Mouse (Mus musculus) kidney, embryonic 16.5 days (tissue): ENCODE results near the gene Ctrc. TPM values are rescaled to one million over a fixed set of nuclear protein-coding genes. Genes with fewer than 3 reads are reported as not detected.

Source experiments
- ATAC-seq: fragments of 200-750 bp; cut with Nextera tagmentation; 2 replicates; pipeline ENCODE4 v1.8.0; 2017; ENCODE audit warnings: moderate TSS enrichment; ENCODE audit not compliant: low FRiP score, low TSS enrichment
- H3K27ac ChIP-seq: fragments of 300-500 bp; sonication (generic); 2 replicates; pipeline ENCODE4 v1.5.1; 2014; ENCODE audit warnings: low read length
- H3K27me3 ChIP-seq: fragments of 300-500 bp; sonication (generic); 2 replicates; pipeline ENCODE4 v1.6.1; 2014; ENCODE audit warnings: low read length, control low read depth, mixed read lengths; ENCODE audit not compliant: insufficient read depth
- H3K36me3 ChIP-seq: fragments of 300-500 bp; sonication (generic); 2 replicates; pipeline ENCODE4 v1.6.1; 2014; ENCODE audit warnings: low read length, control low read depth, mixed read lengths; ENCODE audit not compliant: insufficient read depth
- H3K4me1 ChIP-seq: fragments of 300-500 bp; sonication (generic); 2 replicates; pipeline ENCODE4 v1.6.1; 2014; ENCODE audit warnings: low read length, control low read depth, mixed read lengths; ENCODE audit not compliant: insufficient read depth
- H3K4me2 ChIP-seq: fragments of 300-500 bp; sonication (generic); replicated peaks from 2 replicates; pipeline ENCODE4 v1.6.1; 2014; ENCODE audit warnings: low read depth, low read length
- H3K4me3 ChIP-seq: fragments of 300-500 bp; sonication (generic); 2 replicates; pipeline ENCODE4 v1.5.1; 2014; ENCODE audit warnings: mild to moderate bottlenecking, low read length
- H3K9ac ChIP-seq: fragments of 300-500 bp; sonication (generic); replicated peaks from 2 replicates; pipeline ENCODE4 v1.6.1; 2014; ENCODE audit warnings: low read length
- H3K9me3 ChIP-seq: fragments of 300-500 bp; sonication (generic); 2 replicates; pipeline ENCODE4 v1.6.1; 2016; ENCODE audit warnings: low read length, control low read depth
- WGBS: fragments of 180-500 bp; shearing (Covaris S2); extraction: QIAGEN DNeasy Blood & Tissue Kit; methylation state at CpG from one replicate; pipeline ENCODE4 v1.1.7; 2014; 5-methylcytosine and 5-hydroxymethylcytosine counted together
- polyA plus RNA-seq: library from polyadenylated mRNA; unstranded; fragments of >200 nt; fragmentation: Nextera tagmentation; extraction: Ambion mirVana; gene quantifications from 2 replicates; pipeline ENCODE4 v1.2.1, GENCODE M21; 2015

Gene Ctrc
- polyA plus RNA-seq, 1 experiment from 2014 or later = not detected

DNA sequence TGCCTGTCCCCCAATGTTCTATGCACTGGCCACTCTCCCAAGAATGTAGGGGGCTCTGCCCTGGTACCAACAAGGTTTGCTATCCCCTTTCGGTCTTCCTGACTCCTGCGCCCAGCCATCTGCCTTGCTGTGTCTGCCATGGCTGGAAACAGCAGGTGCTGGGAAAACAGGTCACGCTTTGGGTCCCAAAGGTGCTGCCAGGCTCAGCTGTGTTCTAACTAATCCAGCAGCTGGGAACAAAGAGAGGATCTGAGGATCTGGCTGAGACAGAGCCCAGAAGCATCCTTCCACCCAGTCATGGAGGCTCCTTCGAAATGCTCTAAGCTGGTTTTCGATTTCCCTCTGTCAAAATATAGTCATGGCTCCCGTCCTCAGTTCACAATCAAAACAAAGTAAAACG lies 29.9 kb downstream of the Ctrc start:
- Histone ChIP-seq H3K4me3 (no peak overlapping the region), H3K4me2 (no peak overlapping the region), H3K27me3 (no peaks in the 10 kb centered on the region), H3K9me3 (no peaks in the 10 kb centered on the region), H3K9ac (no peak overlapping the region), H3K36me3 (peaks cover 22% of the 10 kb centered on the region; the same call in 1 of the 2 replicates), H3K27ac (no peak overlapping the region), H3K4me1 (no peaks in the 10 kb centered on the region)
- 87% methylated on average over 7 of the region's 7 CpGs for WGBS
- ATAC-seq = no peak

DNA sequence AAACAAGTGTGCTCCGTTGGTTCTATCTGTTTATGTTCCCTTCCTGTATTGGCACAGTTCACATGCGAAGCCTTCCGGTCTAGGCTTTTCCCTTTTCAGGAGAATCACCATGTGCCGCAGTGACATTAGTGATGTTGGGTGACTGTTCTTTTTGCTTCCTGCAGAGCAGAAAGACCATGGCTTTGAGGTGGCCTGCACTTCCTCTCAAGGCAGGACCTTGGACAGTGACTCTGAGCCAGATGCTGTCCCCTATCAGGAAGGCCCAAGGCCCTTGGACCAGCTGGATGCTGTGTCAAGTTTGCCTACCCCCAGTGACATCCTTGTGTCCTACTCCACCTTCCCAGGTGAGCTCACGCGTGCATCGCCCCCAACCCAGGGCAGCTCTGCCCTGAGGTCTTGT lies 34.8 kb downstream of the Ctrc start:
- H3K27ac ChIP-seq = no peak overlapping the region
- H3K36me3 ChIP-seq = peaks cover 63% of the 10 kb centered on the region
- 98% methylated on average over 7 of the region's 7 CpGs for WGBS

DNA sequence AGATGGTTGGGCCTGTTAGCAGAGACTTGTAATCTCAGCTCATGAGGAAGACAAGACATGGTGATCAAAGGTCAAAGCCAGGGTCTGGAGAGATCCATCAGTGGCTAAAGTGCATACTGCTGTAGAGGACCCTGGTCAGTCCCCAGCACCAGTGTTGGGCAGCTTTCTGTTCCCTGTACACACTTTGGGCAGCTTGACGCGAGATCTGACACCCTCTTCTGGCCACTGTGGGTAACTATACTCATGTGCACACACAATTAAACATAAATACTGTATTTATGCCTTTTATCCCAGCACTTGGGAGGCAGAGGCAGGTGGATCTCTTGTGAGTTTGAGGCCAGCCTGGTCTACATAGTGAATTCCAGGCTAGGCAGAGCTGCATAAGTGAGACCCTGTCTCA lies 35.2 kb downstream of the Ctrc start:
- Histone ChIP-seq H3K27ac (no peak overlapping the region), H3K27me3 (no peaks in the 10 kb centered on the region), H3K36me3 (peaks cover 67% of the 10 kb centered on the region), H3K9ac (no peak overlapping the region), H3K4me3 (no peak overlapping the region), H3K4me1 (no peaks in the 10 kb centered on the region), H3K4me2 (no peak overlapping the region), H3K9me3 (no peaks in the 10 kb centered on the region)
- 96% methylated on average over 2 of the region's 2 CpGs for WGBS
- ATAC-seq = no peak

More for the DNA sequence above, 34.8 kb downstream of the Ctrc start:
- ATAC-seq = no peak
- no peak overlapping the region for H3K4me2 ChIP-seq
- no peaks in the 10 kb centered on the region for H3K27me3 ChIP-seq
- no peaks in the 10 kb centered on the region for H3K4me1 ChIP-seq
- H3K9me3 ChIP-seq = no peaks in the 10 kb centered on the region
- no peak overlapping the region for H3K9ac ChIP-seq
- H3K4me3 ChIP-seq = no peak overlapping the region

DNA sequence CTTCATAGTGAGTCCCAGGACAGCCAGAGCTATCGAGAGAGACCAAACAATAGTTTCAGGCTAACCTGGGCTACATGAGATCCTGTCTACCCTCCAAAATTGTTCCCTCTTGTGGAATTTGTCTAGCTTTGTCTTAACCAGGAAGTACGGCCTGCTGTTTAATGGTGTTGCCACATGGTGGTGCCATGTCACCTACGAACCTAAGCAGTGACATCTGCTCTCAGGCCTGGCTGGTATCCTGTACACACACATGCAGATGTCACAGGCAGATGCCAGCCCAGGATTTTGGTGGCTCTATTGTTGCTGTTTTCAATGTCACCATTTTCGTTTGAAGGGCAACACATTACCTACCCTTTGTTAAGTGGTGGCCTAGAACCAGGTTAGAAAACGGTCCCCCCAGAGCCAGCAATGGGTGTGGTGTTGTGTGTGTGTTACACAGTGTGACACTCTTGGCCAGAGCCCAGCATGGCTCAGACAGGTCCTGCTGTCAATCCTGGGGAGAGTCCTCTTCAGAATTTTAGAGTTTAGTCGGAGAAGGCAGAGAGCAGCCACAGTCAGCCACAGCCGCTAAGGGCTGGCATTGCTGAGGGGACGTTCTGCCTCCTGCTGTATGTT lies 36.2 kb downstream of the Ctrc start:
- WGBS = 81% methylated on average over 8 of the region's 8 CpGs

DNA sequence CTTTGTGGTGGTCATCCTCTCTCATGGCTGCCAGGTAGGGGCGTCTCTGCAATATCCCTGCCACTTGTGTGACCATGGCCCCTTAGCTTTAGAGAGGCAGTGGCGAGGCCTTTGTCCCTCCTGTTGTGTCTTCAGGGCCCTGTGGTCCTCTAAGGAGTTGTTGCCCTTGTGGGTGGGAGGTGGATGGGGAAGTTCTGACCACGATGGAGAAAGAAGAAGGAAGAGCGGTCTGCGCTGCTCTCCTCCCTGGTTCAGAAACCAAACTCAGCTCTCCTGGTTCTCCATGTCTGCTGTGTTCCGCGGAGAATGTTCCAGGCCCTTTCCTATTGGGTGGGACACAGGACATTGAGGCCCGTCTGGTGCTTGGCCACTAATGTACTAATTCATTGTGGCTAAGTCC lies 40.3 kb downstream of the Ctrc start:
- no peaks in the 10 kb centered on the region for H3K27me3 ChIP-seq
- no peak for ATAC-seq
- H3K27ac ChIP-seq = no peak overlapping the region
- H3K9ac ChIP-seq = no peak overlapping the region
- no peak overlapping the region for H3K4me3 ChIP-seq
- peaks cover 73% of the 10 kb centered on the region for H3K36me3 ChIP-seq
- no peaks in the 10 kb centered on the region for H3K4me1 ChIP-seq
- no peaks in the 10 kb centered on the region for H3K9me3 ChIP-seq
- no peak overlapping the region for H3K4me2 ChIP-seq
- 97% methylated on average over 8 of the region's 8 CpGs for WGBS

More for the DNA sequence above, 36.2 kb downstream of the Ctrc start:
- H3K27me3 ChIP-seq = no peaks in the 10 kb centered on the region
- no peak overlapping the region for H3K4me3 ChIP-seq
- no peaks in the 10 kb centered on the region for H3K4me1 ChIP-seq
- peaks cover 77% of the 10 kb centered on the region for H3K36me3 ChIP-seq
- H3K9ac ChIP-seq = no peak overlapping the region
- ATAC-seq = no peak
- no peak overlapping the region for H3K27ac ChIP-seq
- no peaks in the 10 kb centered on the region for H3K9me3 ChIP-seq
- H3K4me2 ChIP-seq = no peak overlapping the region

DNA sequence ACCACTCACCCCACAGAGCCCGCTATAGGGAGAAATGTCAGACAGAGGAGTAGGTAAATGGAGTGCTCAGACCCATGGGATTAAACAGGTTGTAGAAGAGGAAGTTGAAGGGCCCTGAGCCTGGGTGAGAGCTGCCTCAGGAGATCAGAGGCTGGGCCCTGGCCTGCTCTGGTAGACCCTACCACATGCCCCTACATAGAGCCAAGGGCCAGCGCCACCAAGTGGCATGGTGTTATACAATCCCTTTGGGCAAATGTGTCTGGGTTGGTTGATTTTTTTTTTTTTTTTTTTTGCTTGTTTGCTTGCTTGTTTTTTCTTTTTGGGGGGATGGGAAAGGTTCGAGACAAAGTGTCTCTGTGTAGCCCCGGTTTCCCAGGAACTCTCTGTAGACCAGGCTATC lies 42.1 kb downstream of the Ctrc start:
- no peaks in the 10 kb centered on the region for H3K27me3 ChIP-seq
- no peak overlapping the region for H3K4me3 ChIP-seq
- H3K9me3 ChIP-seq = no peaks in the 10 kb centered on the region
- no peak overlapping the region for H3K9ac ChIP-seq
- H3K36me3 ChIP-seq = peaks cover 62% of the 10 kb centered on the region
- 92% methylated on average over 4 of the region's 4 CpGs for WGBS
- H3K4me2 ChIP-seq = no peak overlapping the region
- no peak overlapping the region for H3K27ac ChIP-seq
- ATAC-seq = no peak
- H3K4me1 ChIP-seq = no peaks in the 10 kb centered on the region

DNA sequence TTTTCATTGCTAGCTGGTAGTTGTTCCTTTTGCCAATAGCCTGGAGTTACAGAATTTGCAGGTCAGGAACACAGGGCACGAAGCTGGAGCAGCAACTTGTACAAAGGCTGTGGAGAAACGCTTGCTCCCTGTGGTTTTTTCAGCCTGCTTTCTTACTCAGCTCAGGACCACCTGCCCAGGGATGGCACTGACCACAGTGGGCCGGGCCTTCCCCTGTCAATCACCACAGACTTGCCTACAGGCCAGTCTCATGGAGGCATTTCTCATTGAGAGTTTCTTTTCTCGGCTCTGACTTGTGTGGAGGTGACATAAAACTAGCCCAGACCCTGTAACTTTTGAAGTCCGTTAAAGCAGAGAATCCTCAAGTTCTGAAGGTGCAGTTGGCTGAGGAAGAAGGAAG lies 48.6 kb downstream of the Ctrc start:
- 92% methylated on average over 5 of the region's 5 CpGs for WGBS
- H3K36me3 ChIP-seq = peaks cover 10% of the 10 kb centered on the region; the same call in 1 of the 2 replicates
- ATAC-seq = no peak
- H3K27ac ChIP-seq = no peak overlapping the region
- no peak overlapping the region for H3K9ac ChIP-seq
- no peaks in the 10 kb centered on the region for H3K27me3 ChIP-seq
- H3K9me3 ChIP-seq = no peaks in the 10 kb centered on the region
- H3K4me2 ChIP-seq = no peak overlapping the region
- H3K4me3 ChIP-seq = no peak overlapping the region
- H3K4me1 ChIP-seq = peaks cover 20% of the 10 kb centered on the region

DNA sequence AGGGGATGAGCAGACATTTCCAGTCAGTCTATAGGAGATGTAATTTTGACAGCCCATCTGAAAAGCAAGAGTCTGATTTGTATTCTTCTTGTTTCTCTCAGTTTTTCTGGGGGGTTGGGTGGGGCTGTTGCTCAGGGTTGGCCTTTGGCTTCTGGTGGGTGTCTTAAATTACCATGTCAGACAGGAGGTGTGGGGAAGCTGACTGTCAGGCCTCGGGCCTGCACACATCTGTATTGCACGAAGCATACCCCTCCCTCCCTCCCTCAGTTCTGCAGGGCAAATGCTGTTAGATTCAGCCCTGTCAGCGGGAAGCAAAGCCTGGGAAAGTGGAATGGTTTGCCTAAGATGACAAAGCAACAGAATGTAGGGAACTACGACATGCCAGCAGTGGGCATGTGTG lies 49.2 kb downstream of the Ctrc start:
- no peaks in the 10 kb centered on the region for H3K9me3 ChIP-seq
- no peak overlapping the region for H3K9ac ChIP-seq
- no peak overlapping the region for H3K27ac ChIP-seq
- no peak overlapping the region for H3K4me3 ChIP-seq
- 79% methylated on average over 4 of the region's 4 CpGs for WGBS
- H3K27me3 ChIP-seq = no peaks in the 10 kb centered on the region
- H3K4me2 ChIP-seq = no peak overlapping the region
- ATAC-seq = no peak
- peaks cover 20% of the 10 kb centered on the region for H3K4me1 ChIP-seq
- H3K36me3 ChIP-seq = peaks cover 10% of the 10 kb centered on the region; the same call in 1 of the 2 replicates

DNA sequence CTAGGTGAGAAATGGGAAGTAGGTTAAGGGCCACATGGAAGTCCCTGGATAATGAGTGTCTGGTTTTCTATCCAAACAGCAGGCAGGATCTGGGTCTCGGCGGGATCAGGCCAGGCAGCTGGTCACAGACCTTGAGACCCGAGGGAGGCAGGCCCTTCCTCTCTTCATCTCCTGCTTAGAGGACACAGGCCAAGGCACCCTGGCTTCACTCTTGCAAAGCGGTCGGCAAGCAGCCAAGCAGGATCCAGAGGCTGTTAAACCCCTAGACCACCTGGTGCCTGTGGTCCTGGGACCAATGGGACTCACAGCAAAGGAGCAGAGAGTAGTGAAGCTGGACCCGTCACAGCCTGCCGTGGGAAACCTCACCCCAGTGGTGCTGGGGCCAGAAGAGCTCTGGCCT lies 49.8 kb downstream of the Ctrc start:
- Histone ChIP-seq H3K36me3 (peaks cover 10% of the 10 kb centered on the region; the same call in 1 of the 2 replicates), H3K4me2 (no peak overlapping the region), H3K4me3 (no peak overlapping the region), H3K27me3 (no peaks in the 10 kb centered on the region), H3K9me3 (no peaks in the 10 kb centered on the region), H3K4me1 (peaks cover 20% of the 10 kb centered on the region), H3K9ac (0 out of 2 replicates have a peak overlapping the region, but pooled peaks have one; percentile 12), H3K27ac (no peak overlapping the region)
- WGBS = 71% methylated on average over 7 of the region's 7 CpGs
- no peak for ATAC-seq

DNA sequence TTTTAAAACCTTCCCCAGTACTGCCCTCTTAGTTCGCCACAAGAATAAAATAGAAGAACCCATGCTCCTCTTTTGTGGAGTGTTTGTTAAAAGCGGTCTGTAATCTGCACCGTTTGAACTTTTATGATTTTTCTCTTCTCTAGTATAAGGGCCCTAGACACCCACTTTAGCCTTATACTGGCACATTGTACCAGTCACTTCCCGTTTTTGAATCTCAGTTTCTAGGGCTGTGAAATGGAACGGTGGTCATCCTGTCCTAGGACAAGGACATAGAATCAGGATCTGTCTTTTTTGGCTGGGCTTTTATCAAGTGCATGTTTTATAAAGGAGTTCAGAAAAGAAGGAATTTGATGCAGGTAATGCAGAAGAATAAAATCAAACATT lies 52.0 kb downstream of the Ctrc start:
- Histone ChIP-seq H3K9me3 (no peaks in the 10 kb centered on the region), H3K4me1 (peaks cover 29% of the 10 kb centered on the region), H3K36me3 (peaks cover 10% of the 10 kb centered on the region; the same call in 1 of the 2 replicates), H3K4me2 (peak overlapping the region; percentile 77), H3K9ac (peak overlapping the region; percentile 80), H3K4me3 (peak overlapping the region; percentile 78), H3K27me3 (no peaks in the 10 kb centered on the region), H3K27ac (peak overlapping the region; percentile 98)
- WGBS = 8% methylated on average over 5 of the region's 5 CpGs
- no peak for ATAC-seq
